Mouse (Mus musculus) liver, embryonic 13.5 days (tissue): ENCODE measurements around the gene Cacnb4. TPM values are rescaled to one million over a fixed set of nuclear protein-coding genes. Genes with fewer than 3 reads are reported as not detected.

Source experiments
- ATAC-seq: fragments of 200-750 bp; cut with Nextera tagmentation; 2 replicates; pipeline ENCODE4 v1.8.0; 2017; ENCODE audit warnings: low read depth, mild to moderate bottlenecking, moderate number of reproducible peaks, moderate library complexity
- DNase-seq: peaks from one replicate; pipeline ENCODE4 v3.0.0; 2022
- H3K27ac ChIP-seq: fragments of 300-500 bp; sonication (generic); 2 replicates; pipeline ENCODE4 v1.5.1; 2015; ENCODE audit warnings: moderate library complexity, mild to moderate bottlenecking, inconsistent platforms
- H3K27me3 ChIP-seq: fragments of 300-500 bp; sonication (generic); 2 replicates; pipeline ENCODE4 v1.6.1; 2015; ENCODE audit warnings: mild to moderate bottlenecking, inconsistent platforms
- H3K36me3 ChIP-seq: fragments of 300-500 bp; sonication (generic); 2 replicates; pipeline ENCODE4 v1.6.1; 2015; ENCODE audit warnings: mild to moderate bottlenecking, inconsistent platforms
- H3K4me1 ChIP-seq: fragments of 300-500 bp; sonication (generic); replicated peaks from 2 replicates; pipeline ENCODE4 v1.6.1; 2015; ENCODE audit warnings: inconsistent platforms
- H3K4me2 ChIP-seq: fragments of 300-500 bp; sonication (generic); 2 replicates; pipeline ENCODE4 v1.6.1; 2015; ENCODE audit warnings: inconsistent platforms, mild to moderate bottlenecking, moderate library complexity
- H3K4me3 ChIP-seq: fragments of 300-500 bp; sonication (generic); replicated peaks from 2 replicates; pipeline ENCODE4 v1.5.1; 2015; ENCODE audit warnings: mild to moderate bottlenecking, inconsistent platforms
- H3K9ac ChIP-seq: fragments of 300-500 bp; sonication (generic); 2 replicates; pipeline ENCODE4 v1.6.1; 2015; ENCODE audit warnings: mild to moderate bottlenecking, inconsistent platforms
- H3K9me3 ChIP-seq: fragments of 300-500 bp; sonication (generic); replicated peaks from 2 replicates; pipeline ENCODE4 v1.6.1; 2016; ENCODE audit warnings: inconsistent platforms
- WGBS: fragments of 180-500 bp; shearing (Covaris S2); methylation state at CpG from one replicate; pipeline ENCODE4 v1.1.7; 2015; ENCODE audit not compliant: insufficient replicate concordance; 5-methylcytosine and 5-hydroxymethylcytosine counted together
- polyA plus RNA-seq: library from polyadenylated mRNA; unstranded; fragments of >200 nt; fragmentation: Nextera tagmentation; extraction: Ambion mirVana; gene quantifications from 2 replicates; pipeline ENCODE4 v1.2.1, GENCODE M21; 2015

Gene Cacnb4
- polyA plus RNA-seq, 1 experiment from 2014 or later, result 0.50 TPM

DNA sequence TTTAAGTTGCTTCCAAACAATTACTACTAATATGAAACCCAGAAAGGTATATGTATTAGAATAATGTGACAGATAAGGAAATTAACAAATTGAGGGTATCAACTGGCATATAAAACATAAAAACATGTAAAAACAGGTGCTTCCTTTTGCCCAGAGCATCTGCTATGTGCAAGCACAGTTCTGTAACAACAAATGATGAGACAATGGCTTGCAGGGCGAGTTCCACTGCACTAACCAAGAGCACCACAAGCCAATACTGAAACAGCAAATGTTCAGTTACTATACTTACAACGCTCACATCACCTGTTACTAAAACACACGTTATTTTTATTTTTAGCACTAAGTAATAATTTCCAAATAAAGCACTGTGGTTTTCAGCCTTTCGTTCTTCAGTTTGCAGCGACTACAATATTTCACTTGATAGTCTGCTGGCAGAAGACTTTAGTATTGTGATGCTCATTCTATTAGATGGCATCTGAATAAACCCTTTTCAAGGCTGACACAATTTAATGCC is 264.1 kb downstream of the Cacnb4 start:
- no peak overlapping the region for H3K9ac ChIP-seq
- no peak overlapping the region for H3K4me2 ChIP-seq
- no peaks in the 10 kb centered on the region for H3K27me3 ChIP-seq
- ATAC-seq (no peak), DNase-seq (no peak)
- no peak overlapping the region for H3K27ac ChIP-seq
- H3K36me3 ChIP-seq, result peaks cover 68% of the 10 kb centered on the region
- 86% methylated on average over 5 of the region's 5 CpGs for WGBS
- 0 out of 2 replicates have a peak, but pooled peaks cover under 1% of the 10 kb centered on the region for H3K4me1 ChIP-seq
- H3K4me3 ChIP-seq, result no peak overlapping the region
- H3K9me3 ChIP-seq, result peaks cover 20% of the 10 kb centered on the region

DNA sequence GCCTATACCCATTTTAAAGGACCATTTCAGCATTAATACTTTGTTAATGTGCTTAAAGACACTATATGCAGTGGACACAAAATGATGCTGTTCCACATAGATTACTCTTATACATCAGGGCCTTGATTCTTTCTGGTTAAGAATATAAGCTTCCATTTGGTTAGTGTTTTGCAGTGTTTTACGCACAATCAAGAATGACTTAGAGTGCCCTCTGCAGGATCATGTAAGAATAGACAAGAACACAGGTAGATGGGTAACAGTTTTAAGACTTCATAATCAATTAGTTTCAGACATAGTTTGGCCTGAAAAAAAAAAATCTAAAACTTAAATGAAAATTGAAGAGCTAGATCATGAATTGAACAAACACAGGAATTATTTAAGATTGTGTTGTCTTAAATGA is 270.2 kb downstream of the Cacnb4 start:
- no peak for DNase-seq
- peaks cover 82% of the 10 kb centered on the region for H3K36me3 ChIP-seq
- 69% methylated on average over 1 of the region's 1 CpGs for WGBS

DNA sequence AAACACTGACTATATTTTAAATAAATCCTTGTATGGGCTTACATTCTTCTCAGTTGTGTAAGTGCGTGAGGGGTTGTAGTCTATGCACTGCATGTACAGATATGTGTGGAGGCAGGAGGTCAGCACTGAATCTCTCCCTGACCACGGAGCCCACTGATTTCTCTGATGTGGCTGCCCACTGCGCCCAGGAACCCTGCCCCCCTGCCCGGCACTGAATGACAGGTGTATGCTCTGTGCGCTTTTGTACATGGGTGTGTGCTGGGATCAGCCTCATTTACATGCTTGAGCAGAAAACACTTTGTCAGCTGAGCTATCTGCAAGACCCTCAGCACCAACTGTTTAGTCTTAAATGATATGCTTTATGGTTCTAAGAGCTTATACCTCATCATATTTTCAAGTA is 271.4 kb downstream of the Cacnb4 start:
- H3K4me1 ChIP-seq, result no peaks in the 10 kb centered on the region
- H3K9ac ChIP-seq, result no peak overlapping the region
- ATAC-seq (no peak), DNase-seq (no peak)
- WGBS, result 85% methylated on average over 5 of the region's 5 CpGs
- H3K4me3 ChIP-seq, result no peak overlapping the region
- H3K4me2 ChIP-seq, result no peak overlapping the region
- no peaks in the 10 kb centered on the region for H3K27me3 ChIP-seq
- peaks cover 72% of the 10 kb centered on the region for H3K36me3 ChIP-seq
- H3K27ac ChIP-seq, result no peak overlapping the region
- peaks cover 6% of the 10 kb centered on the region for H3K9me3 ChIP-seq

More for the DNA sequence above, 270.2 kb downstream of the Cacnb4 start:
- ATAC-seq, result no peak
- Histone ChIP-seq H3K9me3 (peaks cover 17% of the 10 kb centered on the region), H3K4me3 (no peak overlapping the region), H3K9ac (no peak overlapping the region), H3K27me3 (no peaks in the 10 kb centered on the region), H3K27ac (no peak overlapping the region), H3K4me1 (no peaks in the 10 kb centered on the region), H3K4me2 (no peak overlapping the region)

DNA sequence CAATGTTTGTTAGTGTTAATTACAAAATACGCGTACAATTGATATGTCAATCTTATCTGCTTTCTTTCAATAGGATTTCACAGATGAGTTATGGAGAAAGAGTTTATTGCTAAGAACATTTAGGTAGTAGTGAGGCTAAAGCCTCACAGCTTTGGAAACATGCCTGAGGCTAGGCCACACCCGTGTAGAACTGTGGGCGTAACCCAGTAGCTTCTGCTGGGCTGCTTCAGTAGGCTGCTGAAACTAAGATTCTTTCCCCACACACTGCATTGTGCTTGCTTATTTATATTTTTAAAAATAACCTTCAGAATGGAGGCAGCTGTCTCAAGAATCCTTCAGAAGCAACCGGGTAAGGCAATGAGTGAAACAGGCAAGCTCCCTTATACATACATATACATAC is 282.1 kb downstream of the Cacnb4 start:
- H3K9ac ChIP-seq, result no peak overlapping the region
- WGBS, result 73% methylated on average over 5 of the region's 5 CpGs
- no peak for DNase-seq
- no peak overlapping the region for H3K4me3 ChIP-seq
- no peak overlapping the region for H3K27ac ChIP-seq
- no peaks in the 10 kb centered on the region for H3K9me3 ChIP-seq
- no peak for ATAC-seq
- H3K27me3 ChIP-seq, result no peaks in the 10 kb centered on the region
- peaks cover 6% of the 10 kb centered on the region for H3K36me3 ChIP-seq
- peaks cover 3% of the 10 kb centered on the region; the same call in 1 of the 2 replicates for H3K4me1 ChIP-seq
- H3K4me2 ChIP-seq, result no peak overlapping the region

DNA sequence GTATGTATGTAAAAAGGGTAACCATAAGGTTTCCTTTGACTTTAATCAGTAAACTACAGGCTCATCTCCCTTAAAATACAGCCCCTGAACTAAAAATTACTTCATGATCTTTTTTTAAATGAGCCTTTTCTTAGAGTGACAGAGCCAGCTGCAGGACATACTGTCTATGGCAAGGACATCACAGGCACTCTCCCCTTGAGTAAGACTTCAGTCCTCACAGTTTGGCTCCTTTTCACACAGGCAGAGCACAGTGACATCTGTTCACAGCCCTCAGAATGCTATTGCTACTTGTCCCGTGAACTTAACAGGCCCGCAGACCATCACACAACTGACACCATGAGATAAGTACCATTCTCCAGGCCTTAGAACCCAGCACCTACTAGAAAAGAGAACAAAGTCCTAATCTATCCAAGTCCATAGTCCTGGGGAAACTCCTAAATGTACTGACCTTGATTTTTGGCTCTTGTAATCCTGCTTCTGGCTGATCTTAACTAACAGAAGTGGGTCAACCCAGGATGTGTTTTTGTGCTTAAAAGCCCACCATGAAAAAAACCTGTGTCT is 286.1 kb downstream of the Cacnb4 start:
- WGBS, result 53% methylated on average over 2 of the region's 2 CpGs
- H3K9ac ChIP-seq, result no peak overlapping the region
- no peaks in the 10 kb centered on the region for H3K36me3 ChIP-seq
- H3K4me2 ChIP-seq, result no peak overlapping the region
- DNase-seq (no peak), ATAC-seq (no peak)
- no peak overlapping the region for H3K27ac ChIP-seq
- peaks cover 9% of the 10 kb centered on the region; the same call in 1 of the 2 replicates for H3K4me1 ChIP-seq
- no peak overlapping the region for H3K4me3 ChIP-seq
- no peaks in the 10 kb centered on the region for H3K9me3 ChIP-seq
- H3K27me3 ChIP-seq, result no peaks in the 10 kb centered on the region

DNA sequence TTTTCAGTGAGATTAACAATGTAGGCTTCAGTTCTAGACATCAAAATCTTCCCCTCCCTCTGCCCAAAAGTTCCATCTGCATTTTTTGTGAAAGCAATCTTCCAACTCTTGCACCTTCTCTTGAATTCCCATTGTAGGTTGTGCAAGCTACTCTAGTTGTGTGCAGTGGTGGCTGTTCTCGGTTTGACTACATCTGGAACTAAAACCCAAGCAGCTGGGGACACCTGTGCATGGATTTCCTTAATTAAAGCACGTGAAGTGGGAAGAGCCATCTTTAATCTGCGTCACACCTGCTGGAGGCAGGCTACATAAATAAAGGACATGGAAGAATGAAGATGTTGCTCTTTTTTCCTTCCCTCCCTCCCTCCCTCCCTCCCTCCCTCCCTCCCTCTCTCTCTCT is 286.7 kb downstream of the Cacnb4 start:
- WGBS, result 63% methylated on average over 3 of the region's 3 CpGs
- DNase-seq (no peak), ATAC-seq (no peak)
- H3K4me3 ChIP-seq, result no peak overlapping the region
- no peak overlapping the region for H3K9ac ChIP-seq
- no peak overlapping the region for H3K4me2 ChIP-seq
- H3K9me3 ChIP-seq, result no peaks in the 10 kb centered on the region
- peaks cover 9% of the 10 kb centered on the region; the same call in 1 of the 2 replicates for H3K4me1 ChIP-seq
- H3K27me3 ChIP-seq, result no peaks in the 10 kb centered on the region
- H3K36me3 ChIP-seq, result no peaks in the 10 kb centered on the region
- no peak overlapping the region for H3K27ac ChIP-seq

DNA sequence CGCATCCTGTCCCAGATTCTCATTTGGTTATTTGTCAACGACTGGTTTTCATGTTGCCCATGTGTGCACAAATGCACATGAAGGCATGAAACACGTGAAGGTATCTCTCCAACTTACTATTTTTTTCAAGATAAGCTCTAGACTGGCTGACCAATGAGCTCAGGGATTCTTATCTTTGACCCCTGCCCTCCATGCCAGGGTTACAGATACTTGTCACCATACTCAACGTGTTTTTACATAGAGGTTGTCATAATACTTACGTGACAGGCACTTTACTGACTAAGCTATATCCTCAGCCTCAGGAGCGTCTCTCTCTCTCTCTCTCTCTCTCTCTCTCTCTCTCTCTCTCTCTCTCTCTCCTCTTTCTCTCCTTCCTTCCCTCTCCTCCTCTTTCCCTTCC is 290.2 kb downstream of the Cacnb4 start:
- no peak overlapping the region for H3K4me3 ChIP-seq
- H3K9ac ChIP-seq, result no peak overlapping the region
- WGBS, result 59% methylated on average over 6 of the region's 6 CpGs
- DNase-seq (no peak), ATAC-seq (no peak)
- H3K4me1 ChIP-seq, result peaks cover 6% of the 10 kb centered on the region; the same call in 1 of the 2 replicates
- no peaks in the 10 kb centered on the region for H3K36me3 ChIP-seq
- no peaks in the 10 kb centered on the region for H3K9me3 ChIP-seq
- H3K27me3 ChIP-seq, result no peaks in the 10 kb centered on the region
- H3K4me2 ChIP-seq, result no peak overlapping the region
- H3K27ac ChIP-seq, result no peak overlapping the region

DNA sequence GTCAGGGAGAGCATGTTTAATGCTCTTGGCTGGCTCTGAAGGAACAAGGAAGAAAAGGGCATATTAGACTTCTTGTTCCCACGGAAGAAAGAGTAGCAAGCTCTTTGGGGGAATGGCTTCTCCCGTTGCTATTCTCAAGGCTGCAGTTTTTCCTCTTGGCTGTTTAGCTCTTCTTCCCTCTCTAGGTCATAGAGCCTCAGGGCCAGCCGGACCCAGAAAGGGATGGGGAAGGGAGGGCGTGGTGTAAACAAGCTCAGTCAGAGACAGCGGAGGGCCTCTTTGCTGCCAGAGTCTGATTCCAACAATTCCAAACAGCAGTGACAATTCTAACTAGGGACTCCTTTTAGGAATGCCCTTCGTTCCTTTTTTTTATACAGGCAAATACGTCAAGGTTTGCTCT is 290.6 kb downstream of the Cacnb4 start:
- Histone ChIP-seq H3K4me2 (no peak overlapping the region), H3K27ac (no peak overlapping the region)
- ATAC-seq, result no peak

DNA sequence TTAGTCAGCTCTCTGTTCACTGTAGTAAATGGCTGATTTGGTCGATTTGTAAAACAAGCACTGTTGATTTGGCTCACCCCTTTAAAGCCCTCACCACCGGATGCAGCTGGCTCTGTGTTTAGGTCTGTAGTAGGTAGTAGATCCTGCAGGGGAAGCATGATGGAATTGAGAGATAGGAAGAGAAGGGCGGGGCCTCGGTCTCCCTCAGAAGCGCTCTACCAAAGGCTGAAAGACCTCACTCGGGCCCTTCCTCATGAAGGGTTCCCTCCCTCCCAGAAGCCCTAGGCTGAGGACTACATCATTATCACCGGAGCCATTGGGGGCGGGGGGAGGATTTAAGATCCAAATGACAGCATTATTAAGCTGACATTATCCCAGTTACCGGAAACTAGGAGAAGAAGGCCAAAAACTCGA is 297.8 kb downstream of the Cacnb4 start:
- peak overlapping the region; percentile 10; the same call in 1 of the 2 replicates for H3K9ac ChIP-seq
- peak; percentile 27 for DNase-seq
- peak overlapping the region; percentile 43 for H3K27ac ChIP-seq
- WGBS, result 29% methylated on average over 10 of the region's 10 CpGs
- H3K36me3 ChIP-seq, result no peaks in the 10 kb centered on the region
- peak; percentile 86 for ATAC-seq
- no peaks in the 10 kb centered on the region for H3K27me3 ChIP-seq
- H3K4me3 ChIP-seq, result peak overlapping the region; percentile 45
- no peaks in the 10 kb centered on the region for H3K9me3 ChIP-seq
- peak overlapping the region; percentile 65 for H3K4me2 ChIP-seq
- peaks cover 16% of the 10 kb centered on the region for H3K4me1 ChIP-seq

More for the DNA sequence above, 290.6 kb downstream of the Cacnb4 start:
- Histone ChIP-seq H3K4me1 (peaks cover 6% of the 10 kb centered on the region; the same call in 1 of the 2 replicates), H3K9me3 (no peaks in the 10 kb centered on the region), H3K4me3 (no peak overlapping the region), H3K9ac (no peak overlapping the region), H3K27me3 (no peaks in the 10 kb centered on the region), H3K36me3 (no peaks in the 10 kb centered on the region)
- DNase-seq, result no peak
- 36% methylated on average over 7 of the region's 7 CpGs for WGBS

DNA sequence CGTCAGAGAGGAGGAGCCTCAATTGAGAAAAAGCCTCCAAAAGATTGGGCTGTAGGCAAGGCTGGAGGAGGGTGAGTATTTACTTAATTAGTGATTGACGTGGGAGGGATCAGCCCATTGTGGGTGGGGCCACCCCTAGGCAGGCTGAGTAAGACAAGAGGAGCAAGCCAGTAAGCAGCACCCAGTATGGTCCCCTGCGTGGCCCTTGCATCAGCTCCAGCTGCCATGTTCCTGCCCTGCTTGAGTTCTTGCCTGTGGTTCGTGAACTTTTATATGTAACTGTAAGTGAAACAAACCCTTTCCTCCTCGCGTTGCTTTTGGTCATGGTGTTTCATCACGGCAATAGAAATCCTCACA is 298.2 kb downstream of the Cacnb4 start, which contains the start of gene Neb:
TSS of gene Neb (minus strand) at position 27 of the 357 bp plus-strand sequence.
- ATAC-seq (peak; percentile 97), DNase-seq (peak; percentile 62)
- WGBS, result 27% methylated on average over 7 of the region's 7 CpGs
- Histone ChIP-seq H3K4me3 (peak within 1 kb of the TSS; percentile 45), H3K4me2 (peak within 1 kb of the TSS; percentile 65), H3K27ac (peak within 1 kb of the TSS; percentile 43), H3K4me1 (peaks cover 16% of the 10 kb centered on the region), H3K36me3 (no peaks in the 10 kb centered on the region), H3K9ac (peak within 1 kb of the TSS; percentile 26; the same call in 1 of the 2 replicates), H3K27me3 (no peaks in the 10 kb centered on the region), H3K9me3 (no peaks in the 10 kb centered on the region)
